Mouse (Mus musculus) ES-CJ7 (cell line): Measurements from ENCODE around the gene Pogk.

Experiments used
- DNase-seq: peaks from one replicate; pipeline ENCODE4 v3.0.0; 2011; ENCODE audit warnings: low read depth, low spot score

The Pogk gene

DNA sequence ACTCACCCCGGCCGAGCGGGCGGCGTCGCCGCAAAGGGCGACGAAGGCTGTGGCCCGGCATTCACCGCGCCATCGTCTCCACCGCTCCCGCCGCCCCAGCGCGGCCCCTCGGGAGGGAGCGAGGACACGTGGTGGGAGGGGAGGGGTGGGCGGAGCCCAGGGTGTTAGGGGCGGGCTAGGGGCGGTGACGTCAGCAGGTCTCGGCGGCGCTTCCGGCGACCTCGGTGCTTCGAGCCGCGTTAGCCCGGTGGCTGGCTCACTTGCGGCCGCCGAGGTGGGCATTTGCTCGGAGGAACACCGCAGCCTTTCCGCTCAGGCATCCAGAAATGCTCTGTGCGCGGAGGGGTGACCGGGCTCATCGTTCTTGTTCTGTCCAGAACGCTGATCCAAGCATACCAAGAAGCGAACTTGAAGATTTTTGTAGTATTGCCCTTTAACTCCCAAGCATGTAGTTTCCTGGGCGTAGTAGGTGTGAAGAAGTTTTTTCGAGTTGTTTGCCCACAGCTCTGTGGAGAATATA lies at the start of gene Pogk:
TSS of gene Pogk (minus strand) at position 163 of the 520 bp plus-strand sequence.
- peak; percentile 74 for DNase-seq

DNA sequence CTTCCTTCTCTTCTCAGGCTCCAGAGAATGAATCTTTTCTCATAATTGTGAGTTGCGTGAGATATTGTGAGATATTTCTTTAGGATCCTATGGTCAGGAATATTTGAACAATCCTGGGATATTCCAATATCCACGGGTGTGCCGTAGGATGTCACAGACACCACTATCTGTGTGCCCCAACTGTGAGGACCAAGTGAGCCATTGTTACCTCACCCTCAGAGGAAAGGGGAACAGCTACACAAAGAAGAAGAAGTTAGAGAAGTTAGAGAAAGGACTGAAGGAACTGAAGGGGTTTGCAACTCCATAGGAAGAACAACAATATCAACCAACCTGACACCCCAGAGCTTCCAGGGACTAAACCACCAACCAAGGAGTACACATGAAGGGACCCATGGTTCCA lies 32.3 kb upstream of the Pogk start:
- no peak for DNase-seq

DNA sequence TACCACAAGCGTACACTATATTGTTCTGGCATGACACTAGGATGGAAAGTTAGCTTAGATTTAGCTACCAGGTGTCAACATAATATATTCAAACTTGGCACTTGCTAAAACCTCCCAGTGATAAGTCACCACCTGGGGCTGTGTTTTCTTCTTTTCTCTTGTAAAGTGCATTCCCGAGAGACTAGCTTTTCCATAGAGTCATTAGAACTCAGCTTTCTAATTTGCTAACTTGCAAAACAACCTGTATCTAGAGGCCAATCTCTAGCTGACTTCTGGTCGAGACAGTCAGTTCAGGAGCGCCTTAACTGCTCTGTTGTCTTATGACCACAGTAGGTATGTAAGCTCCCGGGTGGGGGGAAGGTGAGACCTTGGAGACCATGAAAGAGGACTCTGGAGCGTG lies 29.8 kb upstream of the Pogk start:
- DNase-seq: no peak

DNA sequence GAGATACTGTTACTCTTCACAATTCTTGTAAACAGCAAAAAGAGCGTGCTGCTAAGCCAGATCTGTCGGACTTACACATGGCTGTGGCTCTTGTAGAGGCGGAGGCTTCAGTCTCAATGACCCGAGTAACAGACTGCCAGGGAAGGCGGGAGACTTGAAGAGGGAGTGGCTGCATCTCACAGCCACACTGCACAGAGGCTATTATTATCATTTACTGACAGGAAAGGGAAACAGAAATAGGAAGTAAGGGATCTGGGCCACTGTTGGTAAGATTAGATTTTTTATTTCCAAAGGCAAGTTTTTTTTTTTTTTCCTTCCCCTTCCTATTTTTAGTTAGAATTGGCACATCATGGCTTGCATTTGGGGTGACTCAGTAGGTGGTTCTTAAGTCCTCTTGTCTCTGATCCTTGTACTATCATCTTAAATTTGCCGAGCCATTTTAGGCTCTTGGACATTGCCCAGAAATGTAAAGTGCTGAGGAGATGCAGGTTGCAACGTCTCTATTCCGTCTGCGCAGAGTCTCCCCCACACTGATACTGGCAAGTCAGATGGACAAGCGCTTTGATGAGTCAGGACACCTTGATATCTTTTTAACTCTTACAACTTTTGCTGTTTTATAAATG lies 20.3 kb upstream of the Pogk start:
- no peak for DNase-seq

DNA sequence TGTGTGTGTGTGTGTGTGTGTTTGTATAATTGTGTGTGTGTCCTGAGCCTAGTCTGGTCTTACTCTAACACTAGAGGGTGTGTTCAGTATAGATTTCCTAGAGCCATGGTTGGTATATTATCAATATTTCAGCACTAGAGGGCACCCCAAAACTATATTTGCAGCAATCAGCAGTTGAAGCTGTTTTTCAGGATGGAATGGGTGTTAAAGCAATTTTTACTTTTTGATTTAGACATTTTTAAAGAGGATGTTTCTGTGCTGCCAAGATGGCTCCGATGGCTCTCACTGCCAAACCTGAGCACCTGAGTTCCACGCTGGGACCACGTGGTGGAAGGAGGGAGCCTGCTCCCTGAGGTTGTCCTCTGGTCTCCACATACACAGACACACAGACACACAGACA lies 19.4 kb upstream of the Pogk start:
- no peak for DNase-seq

DNA sequence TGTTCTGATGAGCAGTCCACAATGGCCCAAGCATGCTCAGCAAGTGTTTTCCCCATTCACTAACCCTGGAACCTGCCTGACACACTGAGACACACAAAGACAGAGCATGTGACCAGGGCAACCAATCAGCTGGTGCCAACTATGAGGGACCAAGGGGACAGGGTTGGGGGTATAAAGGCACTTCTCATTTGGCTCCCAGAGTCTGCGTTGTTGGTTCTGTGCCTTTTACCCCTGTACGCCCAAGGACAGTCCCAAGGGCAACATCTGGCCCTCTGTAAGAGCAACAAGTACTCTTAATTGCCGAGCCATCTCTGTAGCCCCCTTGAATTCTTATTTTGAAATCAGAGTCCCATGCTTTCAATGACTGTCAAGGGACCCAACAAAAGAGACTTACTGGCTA lies 2.6 kb upstream of the Pogk start:
- DNase-seq: peak; percentile 11

DNA sequence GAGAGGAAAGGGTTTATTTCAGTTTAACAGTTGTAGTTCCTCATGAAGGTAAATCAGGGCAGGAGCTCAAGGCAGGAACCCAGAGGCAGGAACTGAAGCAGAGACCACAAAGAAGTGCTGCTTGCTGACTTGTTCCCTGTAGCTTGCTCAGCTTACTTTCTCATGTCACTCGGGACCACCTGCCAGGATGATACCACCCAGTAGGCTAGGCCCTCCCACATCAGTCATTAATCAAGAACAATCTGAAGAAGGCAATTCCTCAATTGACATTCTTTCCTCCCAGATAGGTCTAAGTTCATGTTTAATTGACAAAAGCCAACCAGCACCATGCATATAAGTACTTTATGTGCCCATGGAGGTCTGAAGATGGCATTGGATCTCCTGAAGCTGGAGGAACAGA lies 1.9 kb upstream of the Pogk start:
- DNase-seq: no peak

DNA sequence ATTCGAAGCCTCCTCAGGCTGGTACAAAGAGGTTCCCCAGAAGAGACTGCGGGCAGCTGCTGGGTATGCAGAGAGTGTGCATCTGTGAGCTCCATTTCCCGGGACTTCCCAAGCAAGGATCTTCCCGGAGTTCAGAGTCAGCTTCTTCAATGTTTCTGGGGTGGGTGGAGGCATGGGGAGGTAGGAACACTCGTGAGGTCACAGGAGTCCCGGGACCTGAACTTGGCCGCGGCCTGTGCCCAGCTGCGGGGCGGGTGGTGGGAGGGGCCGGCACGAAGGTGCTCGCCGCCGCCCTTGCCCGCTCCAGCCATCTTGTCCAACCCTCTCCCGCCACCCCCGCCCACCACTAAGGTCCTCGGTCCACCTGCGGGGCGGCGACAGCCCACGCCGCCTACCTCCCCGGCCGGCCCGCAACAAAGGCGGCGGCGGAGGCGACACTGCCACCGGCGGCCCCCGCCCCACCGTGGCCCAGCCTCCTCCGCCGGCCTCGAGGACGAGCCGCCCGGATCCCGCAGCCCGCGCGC lies 424 bp downstream of the Pogk start:
- peak; percentile 26 for DNase-seq

DNA sequence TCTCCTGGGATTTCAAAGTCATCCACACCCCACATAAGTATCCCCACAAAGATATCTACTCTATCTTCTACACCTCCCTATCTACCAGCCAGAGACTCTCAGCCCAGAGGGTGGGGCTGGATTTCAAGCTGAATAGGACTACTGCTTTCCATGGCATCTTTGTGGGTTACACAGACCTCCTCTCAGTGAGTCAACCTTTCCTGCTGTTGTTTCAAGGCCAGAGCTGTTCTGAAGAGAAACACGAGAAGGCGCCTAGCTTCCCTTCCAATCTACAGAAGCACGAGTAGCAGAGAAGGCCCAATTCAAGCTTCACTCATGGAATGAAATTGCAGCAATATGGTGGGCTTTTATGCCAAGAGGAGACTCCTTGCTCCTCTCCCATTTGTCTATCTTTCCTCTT lies 5.8 kb downstream of the Pogk start:
- DNase-seq: no peak

DNA sequence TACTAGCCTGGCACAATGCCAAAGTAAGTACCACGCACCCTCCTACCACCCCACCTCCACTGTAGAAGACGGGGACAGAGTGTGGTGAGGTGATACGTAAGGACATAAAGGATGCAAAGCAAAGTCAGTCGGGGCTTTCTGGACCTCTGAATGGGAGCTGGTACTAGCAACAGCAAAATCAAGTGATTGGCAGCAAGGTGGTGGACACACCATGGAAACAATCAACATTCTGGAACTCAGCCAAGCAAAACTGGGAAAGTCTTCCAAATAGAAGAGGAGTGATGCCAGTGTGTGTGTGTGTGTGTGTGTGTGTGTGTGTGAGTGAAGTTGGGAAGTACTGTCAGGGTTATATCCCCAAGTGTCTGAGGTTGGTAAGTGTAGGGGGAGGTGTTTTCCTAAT lies 7.7 kb downstream of the Pogk start:
- no peak for DNase-seq

DNA sequence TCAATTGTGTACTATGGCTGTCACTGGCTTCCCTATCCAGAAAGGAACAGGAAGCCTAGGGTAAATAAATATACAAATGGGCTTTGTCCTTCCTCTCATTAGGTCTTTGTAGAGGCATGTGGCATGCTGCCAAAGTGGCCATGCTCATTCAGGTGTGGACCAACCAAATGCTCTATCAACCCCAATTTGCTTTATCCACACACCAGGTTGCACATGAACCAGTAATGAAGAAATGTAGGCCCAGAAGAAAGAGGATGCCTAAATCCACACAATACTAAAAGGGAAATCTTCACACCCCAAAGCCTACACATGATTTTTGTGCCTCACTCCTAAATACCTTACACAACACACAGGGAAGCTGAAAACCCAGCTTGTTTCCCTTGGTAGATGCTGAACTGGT lies 8.2 kb downstream of the Pogk start:
- DNase-seq: no peak

DNA sequence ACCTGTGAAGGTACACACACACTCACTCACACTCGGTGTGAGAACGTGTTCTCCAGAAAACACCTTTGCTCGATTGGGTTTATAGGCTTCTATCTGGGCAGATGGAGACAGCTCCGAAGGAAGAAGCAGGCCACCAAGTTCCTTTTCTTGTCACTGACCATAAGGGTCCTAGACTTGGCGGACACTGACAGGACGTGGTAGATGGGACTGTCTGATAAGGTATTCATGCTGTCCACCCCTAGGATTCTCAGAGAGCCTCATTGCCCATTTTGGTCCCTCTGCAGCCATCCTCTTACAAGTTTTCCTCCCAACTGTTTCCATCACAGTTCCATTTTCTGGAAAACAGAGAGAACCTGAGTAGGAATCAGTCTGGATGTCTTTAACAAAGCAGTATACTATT lies 13.3 kb downstream of the Pogk start:
- no peak for DNase-seq

DNA sequence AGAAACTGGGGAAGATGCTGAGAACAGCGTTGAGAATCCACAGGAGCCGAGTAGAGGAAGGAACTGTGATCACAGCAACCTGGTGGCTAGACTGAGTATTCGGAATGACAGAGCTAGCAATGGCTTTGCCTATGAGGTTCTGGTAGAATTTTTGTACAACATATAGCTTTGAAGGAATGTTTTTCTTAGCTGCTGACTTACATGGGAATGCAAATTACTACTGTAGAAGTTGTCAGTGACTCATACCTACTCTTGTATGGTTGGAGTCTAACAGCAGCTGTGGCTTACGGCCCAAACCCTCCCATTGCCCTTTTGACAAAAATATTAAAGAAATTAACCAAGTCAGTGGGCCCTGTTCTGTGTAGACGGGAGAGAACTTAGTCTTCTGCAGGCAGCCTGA lies 14.0 kb downstream of the Pogk start:
- no peak for DNase-seq

DNA sequence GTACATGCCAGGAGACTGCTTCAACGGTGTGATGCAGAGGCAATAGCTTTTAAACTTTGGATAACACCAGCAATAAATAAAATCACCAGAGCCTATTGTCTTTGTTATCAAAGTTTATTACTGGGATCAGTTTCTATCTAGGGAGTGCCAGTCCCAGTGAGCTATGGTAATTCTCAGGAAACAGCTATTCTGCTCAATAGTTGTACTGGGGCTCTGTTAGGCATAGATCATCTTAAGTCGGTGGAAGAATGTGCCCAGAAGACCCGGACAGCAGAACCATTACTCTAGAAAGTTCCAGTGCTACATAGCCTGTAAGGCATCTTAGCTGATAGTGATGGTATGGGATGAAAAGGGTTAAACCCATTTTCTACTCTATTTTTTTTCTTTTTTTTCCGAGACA lies 14.9 kb downstream of the Pogk start:
- no peak for DNase-seq

DNA sequence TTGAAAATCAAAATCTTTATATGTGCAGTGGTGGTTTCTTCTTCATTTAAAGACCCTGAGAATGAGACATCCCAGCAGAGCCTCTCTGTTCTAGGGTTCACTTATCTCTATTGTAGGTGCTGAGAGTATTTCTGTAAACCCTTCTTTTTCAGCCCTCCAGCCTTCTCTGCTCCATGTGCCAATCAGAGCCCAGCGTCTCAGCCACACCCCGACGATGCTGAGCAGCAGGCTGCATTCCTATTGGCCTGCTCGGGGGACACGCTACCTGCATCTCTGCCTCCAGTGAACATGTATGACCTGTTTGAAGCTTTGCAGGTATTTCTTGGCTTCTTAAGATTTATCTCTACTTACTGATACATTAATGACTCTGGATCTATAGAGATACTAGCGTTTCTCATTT lies 18.0 kb downstream of the Pogk start:
- DNase-seq: no peak

DNA sequence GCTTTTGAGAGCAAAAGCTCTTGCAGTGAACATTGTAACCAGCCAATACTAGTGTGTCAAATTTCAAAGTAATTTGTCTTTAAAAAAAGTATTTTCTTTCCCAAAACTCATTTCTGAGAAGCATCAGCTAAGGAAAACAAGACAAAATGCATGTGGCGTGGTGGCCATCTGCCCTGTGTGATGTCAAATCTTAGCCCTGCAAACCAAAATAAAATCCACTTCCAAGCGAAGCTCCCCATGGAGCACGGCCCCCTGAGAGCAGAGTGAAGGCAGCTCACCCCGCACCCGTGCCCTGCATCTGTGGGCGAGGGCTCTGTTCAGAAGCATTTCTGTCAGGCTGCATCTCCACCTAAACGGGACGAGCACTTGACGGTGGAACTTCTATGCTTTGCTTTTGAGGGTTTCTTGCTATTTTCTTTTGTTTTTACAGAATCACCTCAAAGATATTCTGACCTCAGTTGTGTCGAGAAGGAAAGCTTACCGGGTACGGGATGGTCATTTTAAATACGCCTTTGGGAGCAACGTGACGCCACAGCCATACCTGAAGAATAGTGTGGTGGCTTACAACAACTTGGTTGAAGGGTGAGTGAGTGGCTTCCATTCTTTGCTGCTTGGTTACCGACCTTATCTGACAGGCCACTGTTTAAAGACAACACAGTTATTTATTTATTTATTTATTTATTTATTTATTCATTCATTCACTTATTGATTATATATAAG lies 20.1 kb downstream of the Pogk start:
- no peak for DNase-seq

DNA sequence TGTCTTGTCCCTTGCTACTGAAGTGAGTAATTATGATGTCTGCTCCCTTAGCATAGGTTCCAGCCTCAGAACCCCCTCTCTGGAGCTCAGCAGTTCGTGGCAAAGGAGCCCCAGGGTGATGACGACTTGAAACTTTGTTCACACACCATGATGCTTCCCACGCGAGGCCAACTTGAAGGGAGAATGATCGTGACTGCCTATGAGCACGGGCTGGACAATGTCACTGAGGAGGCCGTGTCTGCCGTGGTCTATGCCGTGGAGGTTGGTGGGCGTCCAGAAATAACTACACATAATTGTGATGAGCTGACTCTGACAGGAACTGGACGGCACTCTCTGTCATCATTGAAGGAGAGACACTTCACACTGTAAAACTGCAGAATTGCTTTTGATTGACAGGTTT lies 21.2 kb downstream of the Pogk start:
- no peak for DNase-seq

DNA sequence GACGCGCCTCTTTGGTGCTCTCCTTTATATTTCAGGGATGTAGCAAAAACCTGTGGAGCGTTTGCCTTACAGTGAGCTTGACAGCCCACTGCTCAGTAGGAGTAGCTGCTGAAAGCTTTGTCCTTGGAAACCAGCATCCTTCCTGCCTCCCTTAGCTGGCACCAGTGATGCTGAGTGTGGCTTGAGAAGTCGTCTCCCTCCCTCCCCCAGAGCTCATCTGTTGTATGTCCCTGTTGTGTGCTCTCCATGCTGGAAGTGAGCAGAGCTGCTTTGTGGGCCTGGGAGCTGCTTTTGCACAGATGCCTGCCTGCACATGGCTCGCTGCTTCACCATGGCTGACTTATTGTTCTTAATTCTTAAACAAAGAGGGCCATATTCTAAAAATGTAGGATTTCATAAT lies 24.2 kb downstream of the Pogk start:
- DNase-seq: no peak

DNA sequence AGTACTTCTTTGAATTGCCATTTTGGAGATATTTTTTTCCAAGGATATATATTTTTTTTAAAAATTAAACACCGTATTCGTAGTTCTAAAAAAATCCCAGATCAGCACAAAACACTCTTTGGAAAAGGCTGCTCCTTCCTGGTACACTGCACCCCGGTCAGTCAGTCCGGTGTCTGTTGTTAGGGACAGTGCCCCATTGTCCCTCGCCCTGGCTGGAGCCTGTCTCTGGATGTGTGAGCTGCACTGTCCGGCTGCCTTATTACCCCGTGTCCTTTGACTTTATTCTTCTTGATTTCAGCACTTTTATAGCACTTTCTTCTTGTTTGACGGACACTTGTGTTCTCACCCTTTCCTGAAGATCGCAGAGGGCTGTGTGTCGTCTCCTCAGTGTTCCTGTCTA lies 25.0 kb downstream of the Pogk start:
- no peak for DNase-seq

DNA sequence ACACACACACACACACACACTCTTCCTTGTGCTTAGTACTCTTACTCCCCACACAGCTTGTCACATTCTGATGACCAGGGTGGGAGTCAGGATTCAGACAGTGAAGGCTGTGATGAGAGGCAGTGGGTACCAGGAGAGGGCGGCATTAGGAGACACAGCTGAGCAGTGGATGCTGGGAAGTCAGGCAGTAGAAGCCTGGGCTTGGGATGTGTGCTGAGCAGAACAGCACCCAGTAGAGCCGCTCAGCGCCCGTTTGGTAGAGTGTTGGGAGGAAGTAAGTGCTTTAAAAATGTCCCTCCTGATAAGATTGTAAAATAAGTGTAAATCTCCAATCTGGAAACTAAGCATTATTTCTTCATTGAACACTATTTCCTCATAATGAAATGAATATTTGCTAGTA lies 27.0 kb downstream of the Pogk start:
- DNase-seq: no peak

DNA sequence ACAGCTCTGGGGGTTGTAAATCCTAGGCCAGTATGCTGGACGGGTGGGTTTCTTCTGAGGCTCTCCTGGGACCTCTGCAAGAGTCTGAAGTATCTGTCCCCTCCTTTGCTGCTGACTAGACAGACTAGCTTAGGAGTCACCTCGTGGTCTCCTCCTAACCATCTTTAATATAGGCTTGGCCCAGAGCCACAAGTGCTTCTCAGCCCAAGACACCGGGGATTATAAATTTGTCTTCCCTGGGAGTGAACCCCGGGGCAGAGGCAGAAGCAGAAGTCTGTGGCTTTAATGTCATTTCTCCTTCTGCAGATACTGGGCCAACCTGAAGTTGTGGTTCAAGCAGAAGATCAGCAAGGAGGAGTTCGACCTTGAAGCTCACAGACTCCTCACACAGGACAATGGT lies 27.8 kb downstream of the Pogk start:
- no peak for DNase-seq

DNA sequence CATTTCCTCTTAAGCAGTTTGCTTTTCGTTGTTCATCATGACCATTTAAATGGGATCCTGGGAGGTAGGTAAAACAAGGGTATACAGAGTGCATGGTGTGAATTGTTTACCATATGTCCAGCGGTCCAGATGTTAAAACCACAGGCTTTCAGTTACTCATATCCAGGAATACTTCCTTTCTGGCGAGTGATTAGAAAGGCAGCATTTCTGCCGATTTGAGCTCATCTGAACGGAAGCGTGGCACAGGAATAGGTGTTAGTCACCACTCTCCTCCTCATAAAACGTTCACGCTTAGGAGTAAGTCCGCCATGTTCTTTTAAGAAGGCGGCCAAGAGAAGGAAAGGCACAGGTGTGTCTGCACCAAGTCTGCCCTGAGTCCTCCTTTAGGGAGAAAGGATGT lies 28.3 kb downstream of the Pogk start:
- DNase-seq: no peak

DNA sequence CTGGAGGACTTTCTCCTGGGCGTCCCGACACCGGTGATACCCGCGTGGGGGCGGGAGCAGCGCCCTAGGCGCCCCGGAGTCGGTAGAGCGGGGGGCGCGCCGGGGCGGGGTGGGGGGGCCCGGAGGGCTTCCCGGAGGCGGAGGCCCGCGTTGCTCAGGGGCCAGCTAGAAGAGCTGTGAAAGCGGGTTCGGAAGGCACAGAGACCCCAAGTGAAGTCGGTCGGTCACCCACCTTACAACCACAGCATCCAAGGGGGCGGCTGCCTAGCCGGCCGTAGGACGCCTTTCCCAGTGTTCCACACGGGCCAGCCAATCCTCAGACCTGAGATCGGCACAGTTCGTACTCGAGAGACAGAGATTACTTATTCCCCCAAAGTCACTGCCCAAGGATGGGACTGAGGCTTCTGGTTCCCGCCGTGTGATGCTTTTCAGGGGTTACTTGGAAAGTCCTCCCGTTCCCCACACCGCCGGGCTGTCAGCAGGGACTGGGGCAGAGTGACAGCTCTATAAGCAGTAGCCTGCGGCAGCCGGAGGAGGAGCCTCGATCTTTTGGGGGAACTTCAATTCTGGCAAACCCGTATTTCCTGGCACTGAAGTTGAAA lies 29.9 kb downstream of the Pogk start:
- DNase-seq: peak; percentile 27
